Mouse (Mus musculus) liver, adult 10 weeks (tissue): ENCODE measurements around the gene Wdr5b. TPM values are rescaled to one million over a fixed set of nuclear protein-coding genes. Genes with fewer than 3 reads are reported as not detected.

ENCODE experiments used
- polyA plus RNA-seq: library from polyadenylated mRNA; stranded (reverse); fragments of 350-450 nt; fragmentation: Illumina TruSeq; extraction: RNeasy Lipid Tissue Mini Kit (QIAGEN cat#74804); gene quantifications from one replicate; pipeline ENCODE4 v1.2.3, GENCODE M21; 2014; ENCODE audit warnings: low read depth, low replicate concordance

Wdr5b gene
- polyA plus RNA-seq = 3.4 TPM

GRCm38 (mm10) chr16:36040640-36041624 lies at the start of gene Wdr5b:
Gene Wdr5b, plus strand, starts transcription at chr16:36041190.

GRCm38 (mm10) chr16:36071450-36072379 lies 30.7 kb downstream of the Wdr5b start, which contains the start of the genes Fam162a and Ccdc58:
Gene Fam162a, minus strand, starts transcription at chr16:36071594.
Gene Ccdc58, plus strand, starts transcription at chr16:36071685.

Other genes starting within 250 kb of the Wdr5b start
- gene Parp14, start 169.6 kb upstream of the Wdr5b start, polyA plus RNA-seq = 13.2 TPM
- 60.9 TPM for gene Parp9, start 102.7 kb upstream of the Wdr5b start, polyA plus RNA-seq
- 40.4 TPM for gene Dtx3l, start 102.0 kb upstream of the Wdr5b start, polyA plus RNA-seq
- 49.0 TPM for gene Kpna1, start 62.4 kb upstream of the Wdr5b start, polyA plus RNA-seq
- gene Fam162a, start 30.4 kb downstream of the Wdr5b start, polyA plus RNA-seq = 96.6 TPM
- gene Ccdc58, start 30.5 kb downstream of the Wdr5b start, polyA plus RNA-seq = 185 TPM
- not detected for gene Csta1, start 90.1 kb downstream of the Wdr5b start, polyA plus RNA-seq
- gene Stfa2l1, start 115.6 kb downstream of the Wdr5b start, polyA plus RNA-seq = not detected
- gene Gm5483, start 143.0 kb downstream of the Wdr5b start, polyA plus RNA-seq = not detected
- gene Gm5416, start 169.2 kb downstream of the Wdr5b start, polyA plus RNA-seq = not detected
- not detected for gene 2010005H15Rik, start 180.3 kb downstream of the Wdr5b start, polyA plus RNA-seq
- gene Stfa1, start 235.8 kb downstream of the Wdr5b start, polyA plus RNA-seq = not detected